Mouse (Mus musculus): Measurements from ENCODE around the gene Sel1l3.

Gene Sel1l3

GRCm38 (mm10) chr5:53212782-53213710 is 681 bp downstream of the Sel1l3 start:
- DNase-seq (ENCODE audit: low spot score), result no peak

GRCm38 (mm10) chr5:53212087-53212781 is 1.5 kb downstream of the Sel1l3 start:
- no peak for DNase-seq (ENCODE audit: low spot score)

DNA sequence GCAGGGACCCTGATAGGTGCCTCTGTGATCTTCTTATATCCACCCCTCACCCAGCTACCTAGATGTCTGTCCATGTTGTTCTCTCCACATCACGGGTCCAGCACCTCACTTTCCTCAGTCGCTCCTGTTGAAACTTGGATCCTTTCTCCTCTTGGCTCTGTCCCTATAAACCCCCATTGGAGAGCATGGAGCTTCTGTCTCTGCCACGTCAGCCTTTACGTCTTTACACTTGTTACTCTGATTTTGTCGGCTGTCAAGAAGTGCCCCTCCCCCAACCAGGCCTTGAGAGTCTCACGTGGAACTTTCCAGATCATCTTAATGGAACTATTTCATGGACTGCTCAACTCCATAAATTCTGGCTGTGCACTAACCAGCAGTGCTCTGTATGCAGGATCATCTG is 2.5 kb downstream of the Sel1l3 start:
- no peak for DNase-seq (ENCODE audit: low spot score)

- DNase-seq (ENCODE audit: low spot score), result no peak
Observed at GRCm38 (mm10) chr5:53210481-53210880, 3.2 kb downstream of the Sel1l3 start.

- no peak for DNase-seq (ENCODE audit: low spot score)
Observed at GRCm38 (mm10) chr5:53209773-53210172, 4.0 kb downstream of the Sel1l3 start.

- DNase-seq (ENCODE audit: low spot score), result no peak
Observed at GRCm38 (mm10) chr5:53208731-53209130, 5.0 kb downstream of the Sel1l3 start.

DNA sequence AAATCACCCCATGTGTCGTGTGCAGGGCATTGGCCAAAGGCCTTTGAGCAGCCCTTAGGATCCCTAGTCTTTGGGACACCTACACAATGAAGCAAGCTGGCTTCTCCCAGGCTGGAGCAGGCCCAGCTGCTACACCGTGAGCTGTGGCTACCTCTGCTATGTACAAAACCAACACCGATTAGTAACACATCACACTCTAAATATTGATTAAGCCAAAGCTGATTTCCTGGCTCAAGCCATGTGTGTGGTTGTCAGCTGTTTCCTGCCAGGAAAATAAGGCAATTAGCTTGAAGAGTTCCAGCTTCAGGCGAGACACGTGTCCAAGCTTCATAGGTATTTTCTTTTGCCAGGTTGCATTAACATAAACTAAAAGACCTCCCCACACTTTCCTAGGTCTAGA is 7.2 kb downstream of the Sel1l3 start:
- no peak for DNase-seq (ENCODE audit: low spot score)

DNA sequence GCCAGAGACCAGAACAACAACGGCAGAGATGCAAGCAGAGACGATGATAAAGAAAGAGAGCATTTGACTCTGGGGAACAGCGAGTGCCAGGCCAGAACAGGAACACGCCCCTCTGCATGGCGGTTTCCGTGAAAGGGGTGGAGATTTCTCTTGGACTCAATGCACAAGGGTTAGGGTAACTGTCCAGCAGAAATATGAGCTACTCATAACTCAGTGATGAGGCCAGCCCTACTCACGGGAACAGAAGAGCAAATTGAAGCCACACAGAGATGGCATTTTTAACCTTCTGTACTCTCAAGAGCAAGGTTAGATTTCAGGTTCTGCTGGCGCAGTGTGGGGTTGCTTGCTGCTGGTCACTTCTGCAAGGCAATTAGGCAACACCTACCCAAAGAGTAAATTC is 11.0 kb downstream of the Sel1l3 start:
- DNase-seq (ENCODE audit: low spot score), result no peak

DNA sequence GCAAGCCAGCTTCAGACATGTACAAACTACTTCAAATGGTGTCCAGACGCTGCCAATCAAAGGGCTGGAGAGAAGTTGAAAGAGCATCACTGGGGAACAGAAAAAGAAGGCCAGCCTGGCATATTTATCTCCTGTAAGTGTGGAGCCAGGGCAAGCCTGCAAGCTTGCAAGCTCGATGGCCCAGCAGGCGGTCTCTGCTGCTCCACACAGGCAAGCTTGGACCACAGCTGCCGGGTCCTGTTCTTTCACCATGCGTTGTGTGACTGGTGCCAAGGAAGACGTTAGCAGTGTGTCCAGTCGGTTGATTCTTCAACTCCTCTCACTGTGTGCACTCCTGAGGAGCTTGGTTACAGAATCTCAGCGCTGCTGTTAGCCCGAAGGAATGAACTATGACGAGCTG is 12.9 kb downstream of the Sel1l3 start:
- no peak for DNase-seq (ENCODE audit: low spot score)

- no peak for DNase-seq (ENCODE audit: low spot score)
Observed at GRCm38 (mm10) chr5:53198408-53198807, 15.3 kb downstream of the Sel1l3 start.

DNA sequence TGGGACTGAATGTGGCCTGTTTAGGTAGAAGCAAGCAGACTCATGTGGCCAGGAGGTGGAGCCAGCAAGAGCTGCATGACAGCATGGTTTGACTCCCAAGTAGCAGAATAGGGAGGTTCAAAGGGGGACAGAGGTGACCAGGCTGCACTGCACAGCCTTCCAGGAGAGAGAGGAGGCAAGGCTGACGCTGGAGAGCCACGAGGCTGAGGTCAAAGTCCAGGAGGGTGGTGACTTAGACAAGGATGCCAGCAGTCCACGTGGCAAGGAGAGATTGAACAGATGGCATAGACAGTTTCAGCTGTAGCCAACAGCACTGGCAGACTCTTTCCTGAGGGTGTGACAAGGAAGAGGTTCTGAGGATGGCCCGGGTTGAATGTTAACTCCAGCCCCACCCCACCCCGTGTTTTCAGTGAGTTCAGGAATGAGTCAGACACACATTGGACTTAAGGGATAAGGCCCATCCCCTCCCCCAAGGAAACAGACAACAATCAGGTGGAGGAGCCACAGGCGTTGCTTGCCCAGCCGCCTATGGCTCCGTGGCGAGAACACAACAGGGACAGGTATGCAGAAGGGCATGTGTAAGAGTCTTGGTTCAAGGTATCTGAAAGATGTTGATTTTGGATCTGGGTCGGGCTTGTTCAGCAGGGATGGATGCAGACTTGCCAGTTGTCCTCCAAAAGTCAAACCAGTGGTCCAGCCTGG is 17.2 kb downstream of the Sel1l3 start:
- DNase-seq (ENCODE audit: low spot score), result peak; percentile 9

DNA sequence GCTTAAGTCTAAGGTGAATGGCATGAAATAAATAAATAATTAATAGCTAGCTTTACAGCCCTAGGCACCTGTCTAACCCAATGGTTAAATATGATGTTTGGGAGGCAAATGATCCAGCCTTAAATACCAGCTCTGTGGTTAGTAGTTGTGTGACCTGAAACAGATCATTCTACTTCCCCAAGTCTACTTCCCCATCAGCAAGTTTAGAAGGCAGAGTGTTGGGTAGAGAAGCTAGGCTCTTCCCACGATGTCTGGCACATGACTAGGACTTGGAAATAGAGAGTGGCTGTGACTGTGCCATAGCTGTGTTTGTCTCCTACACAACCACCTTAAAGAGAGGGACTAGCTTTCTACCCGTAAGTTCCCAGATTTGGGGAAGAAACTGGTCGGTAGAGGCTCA is 18.9 kb downstream of the Sel1l3 start:
- no peak for DNase-seq (ENCODE audit: low spot score)

DNA sequence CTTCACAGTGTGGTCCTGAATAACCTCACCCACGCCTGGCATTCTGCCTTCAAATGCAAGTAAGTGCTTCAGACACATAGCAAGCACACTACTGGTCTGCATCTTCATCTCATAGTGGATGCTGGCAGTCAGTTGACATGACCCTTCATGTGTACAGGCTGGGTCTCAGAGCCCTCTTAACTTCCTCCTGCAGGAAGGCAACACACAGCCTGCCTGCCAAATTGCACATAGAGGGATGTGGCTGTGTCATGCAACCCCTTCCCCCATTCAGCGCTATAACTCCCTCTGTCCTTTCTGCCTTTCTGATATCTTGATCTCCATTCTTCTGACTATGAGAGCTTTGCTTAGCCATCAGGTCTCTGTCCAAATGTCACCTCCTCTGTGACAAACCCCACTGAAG is 19.3 kb downstream of the Sel1l3 start:
- no peak for DNase-seq (ENCODE audit: low spot score)

- no peak for DNase-seq (ENCODE audit: low spot score)
Observed at GRCm38 (mm10) chr5:53193092-53194030, 20.4 kb downstream of the Sel1l3 start.

GRCm38 (mm10) chr5:53188608-53189007 is 25.1 kb downstream of the Sel1l3 start:
- no peak for DNase-seq (ENCODE audit: low spot score)

DNA sequence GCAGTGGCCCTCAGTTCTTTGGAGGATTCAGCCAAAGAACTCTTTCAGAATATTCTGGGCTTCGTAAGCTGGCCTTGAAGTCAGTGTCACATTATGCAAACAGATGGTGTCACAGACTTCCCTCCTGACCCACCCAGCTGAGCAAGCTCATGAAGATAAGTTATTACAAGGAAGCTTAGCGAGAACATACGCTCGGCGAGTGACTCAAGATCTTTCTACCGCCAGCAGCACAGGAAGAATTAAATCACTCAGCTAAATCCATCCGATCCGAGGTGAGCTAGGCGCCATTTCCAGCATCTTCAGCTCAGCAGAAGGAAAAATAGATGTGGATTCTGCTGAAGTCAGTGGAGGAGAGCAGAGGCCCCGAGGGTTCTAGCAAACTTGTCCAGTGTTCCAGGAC is 26.5 kb downstream of the Sel1l3 start:
- no peak for DNase-seq (ENCODE audit: low spot score)

DNA sequence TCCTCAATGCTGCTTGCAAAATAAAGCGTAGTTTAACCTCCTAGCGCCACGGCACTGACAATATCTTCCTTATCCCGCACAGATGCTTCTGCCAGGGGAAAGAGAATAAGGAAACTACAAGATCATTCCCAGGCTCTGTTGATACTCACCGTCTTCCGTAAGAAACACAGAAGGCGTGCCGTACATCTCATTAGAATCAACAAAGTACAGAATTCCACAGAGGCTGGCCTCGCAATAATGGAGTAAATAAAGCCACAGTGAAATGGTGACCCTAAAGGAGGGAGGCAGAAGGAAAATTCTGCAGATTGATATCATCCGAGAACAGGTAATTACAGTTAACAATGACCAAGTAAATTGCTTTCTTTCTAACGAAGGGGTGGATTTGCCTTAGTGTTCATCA is 27.9 kb downstream of the Sel1l3 start:
- DNase-seq (ENCODE audit: low spot score), result no peak

- DNase-seq (ENCODE audit: low spot score), result no peak
Observed at GRCm38 (mm10) chr5:53179965-53180364, 33.8 kb downstream of the Sel1l3 start.

DNA sequence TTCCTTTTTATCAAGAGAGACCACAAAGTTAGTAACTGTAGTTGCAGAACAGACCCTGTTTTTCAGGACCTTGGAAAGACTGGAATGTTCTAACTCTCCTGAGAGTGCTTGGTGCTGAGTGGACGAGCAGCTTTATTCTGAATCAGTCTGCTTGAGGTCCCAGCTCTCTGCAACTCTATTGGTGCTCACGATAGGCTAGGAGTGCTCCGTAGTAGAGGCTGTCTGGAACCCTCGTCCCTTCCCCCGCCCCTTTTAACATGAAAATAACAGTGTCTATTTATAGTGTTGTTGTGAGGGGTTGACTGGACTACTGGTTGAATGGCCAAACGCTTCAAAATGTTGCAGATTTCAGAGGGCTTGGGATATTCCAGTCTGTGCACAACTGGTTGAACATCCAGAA is 37.0 kb downstream of the Sel1l3 start:
- no peak for DNase-seq (ENCODE audit: low spot score)

- DNase-seq (ENCODE audit: low spot score), result no peak
Observed at GRCm38 (mm10) chr5:53176075-53176474, 37.7 kb downstream of the Sel1l3 start.

GRCm38 (mm10) chr5:53175195-53175594 is 38.5 kb downstream of the Sel1l3 start:
- no peak for DNase-seq (ENCODE audit: low spot score)

DNA sequence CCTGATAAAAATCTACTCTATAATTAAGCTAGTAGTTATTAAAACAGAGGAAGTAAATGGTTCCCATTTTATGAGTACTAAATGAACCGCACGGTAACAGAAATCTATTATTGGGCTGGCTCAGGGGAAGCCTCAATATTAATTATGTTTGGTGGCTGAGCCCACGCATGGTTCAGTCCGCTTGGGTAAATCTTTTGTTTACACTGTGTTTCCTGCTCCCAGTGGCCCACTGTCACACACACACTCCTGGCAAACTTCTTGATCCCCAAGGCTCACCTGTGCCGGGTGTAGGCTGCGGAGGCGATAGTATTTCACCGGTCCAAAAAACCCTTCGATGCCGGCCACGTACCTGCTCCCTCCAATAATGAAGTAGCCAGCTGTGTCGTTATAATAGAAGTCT is 39.3 kb downstream of the Sel1l3 start:
- DNase-seq (ENCODE audit: low spot score), result no peak

Measured in adipocyte (in vitro differentiated cells).